Mouse (Mus musculus) olfactory bulb, adult 2 months (tissue): ENCODE data around the gene Pla2g5.

Experiments used
- CTCF ChIP-seq: fragments of 200-500 bp; IDR thresholded peaks from 2 replicates; pipeline ENCODE4 v1.5.1; 2012; ENCODE audit warnings: low read depth, mild to moderate bottlenecking, low read length, moderate library complexity; ENCODE audit not compliant: insufficient read depth
- POLR2A ChIP-seq: fragments of 200-500 bp; IDR thresholded peaks from 2 replicates; pipeline ENCODE4 v1.6.1; 2012; ENCODE audit warnings: mild to moderate bottlenecking, low read depth, low read length, moderate library complexity; ENCODE audit not compliant: insufficient read depth

GRCm38 (mm10) chr4:138878783-138879182 is 15.5 kb upstream of the Pla2g5 start:
- TF ChIP-seq CTCF (no peak), POLR2A (no peak)
